Mouse (Mus musculus): ENCODE data around the gene Srp68. TPM values are rescaled to one million over a fixed set of nuclear protein-coding genes. Genes with fewer than 3 reads are reported as not detected.

Gene Srp68
- polyA plus RNA-seq, 1 experiment from 2014 or later = 47.6 TPM

- Histone ChIP-seq H3K4me3 (replicated peaks) (no peak overlapping the region), H3K4me2 (no peak overlapping the region), H3K27me3 (peaks cover 32% of the 10 kb centered on the region), H3K36me3 (no peaks in the 10 kb centered on the region), H3K27ac (peak overlapping the region; percentile 66), H3K4me1 (replicated peaks) (peaks cover 29% of the 10 kb centered on the region), H3K9ac (no peak overlapping the region), H3K9me3 (replicated peaks) (no peaks in the 10 kb centered on the region)
- 67% methylated on average over 2 of the region's 2 CpGs for WGBS (ENCODE audit: insufficient replicate concordance)
- DNase-seq (no peak), ATAC-seq (ENCODE audit: low read depth) (no peak)
Measured at GRCm38 (mm10) chr11:116218263-116218662, 55.8 kb downstream of the Srp68 start.

GRCm38 (mm10) chr11:116216549-116216948 is 57.5 kb downstream of the Srp68 start:
- Histone ChIP-seq H3K9ac (no peak overlapping the region), H3K9me3 (replicated peaks) (no peaks in the 10 kb centered on the region), H3K27me3 (peaks cover 14% of the 10 kb centered on the region), H3K4me3 (replicated peaks) (no peak overlapping the region), H3K4me1 (replicated peaks) (peaks cover 20% of the 10 kb centered on the region), H3K36me3 (no peaks in the 10 kb centered on the region; the same call in 1 of the 2 replicates), H3K27ac (no peak overlapping the region), H3K4me2 (no peak overlapping the region)
- DNase-seq (no peak), ATAC-seq (ENCODE audit: low read depth) (no peak)
- 69% methylated on average over 11 of the region's 11 CpGs for WGBS (ENCODE audit: insufficient replicate concordance)

GRCm38 (mm10) chr11:116215991-116216390 is 58.0 kb downstream of the Srp68 start:
- Histone ChIP-seq H3K4me1 (replicated peaks) (peaks cover 24% of the 10 kb centered on the region), H3K4me2 (no peak overlapping the region), H3K27ac (no peak overlapping the region), H3K9me3 (replicated peaks) (no peaks in the 10 kb centered on the region), H3K9ac (no peak overlapping the region), H3K36me3 (no peaks in the 10 kb centered on the region; the same call in 1 of the 2 replicates), H3K27me3 (peaks cover 9% of the 10 kb centered on the region), H3K4me3 (replicated peaks) (no peak overlapping the region)
- ATAC-seq (ENCODE audit: low read depth) (no peak), DNase-seq (no peak)
- WGBS (ENCODE audit: insufficient replicate concordance) = 73% methylated on average over 6 of the region's 6 CpGs

GRCm38 (mm10) chr11:116215181-116215580 is 58.8 kb downstream of the Srp68 start:
- H3K9ac ChIP-seq = no peak overlapping the region
- no peak overlapping the region for H3K4me3 ChIP-seq (replicated peaks)
- ATAC-seq (ENCODE audit: low read depth) (no peak), DNase-seq (no peak)
- peaks cover under 1% of the 10 kb centered on the region for H3K27me3 ChIP-seq
- no peak overlapping the region for H3K4me2 ChIP-seq
- peaks cover 29% of the 10 kb centered on the region for H3K4me1 ChIP-seq (replicated peaks)
- 81% methylated on average over 7 of the region's 7 CpGs for WGBS (ENCODE audit: insufficient replicate concordance)
- H3K9me3 ChIP-seq (replicated peaks) = no peaks in the 10 kb centered on the region
- H3K27ac ChIP-seq = no peak overlapping the region
- H3K36me3 ChIP-seq = no peaks in the 10 kb centered on the region; the same call in 1 of the 2 replicates

GRCm38 (mm10) chr11:116213877-116214510 is 60.0 kb downstream of the Srp68 start:
- ATAC-seq (ENCODE audit: low read depth) = no peak
- H3K4me1 ChIP-seq (replicated peaks) = peaks cover 21% of the 10 kb centered on the region
- H3K9me3 ChIP-seq (replicated peaks) = no peaks in the 10 kb centered on the region
- no peak overlapping the region for H3K4me3 ChIP-seq (replicated peaks)
- no peaks in the 10 kb centered on the region for H3K27me3 ChIP-seq
- H3K9ac ChIP-seq = no peak overlapping the region
- no peak for DNase-seq
- H3K27ac ChIP-seq = no peak overlapping the region
- WGBS (ENCODE audit: insufficient replicate concordance) = 74% methylated on average over 13 of the region's 13 CpGs
- H3K36me3 ChIP-seq = no peaks in the 10 kb centered on the region; the same call in 1 of the 2 replicates
- no peak overlapping the region for H3K4me2 ChIP-seq

- no peak overlapping the region for H3K4me3 ChIP-seq (replicated peaks)
- no peak overlapping the region for H3K9ac ChIP-seq
- H3K27me3 ChIP-seq = no peaks in the 10 kb centered on the region
- DNase-seq = no peak
- H3K27ac ChIP-seq = no peak overlapping the region
- H3K4me1 ChIP-seq (replicated peaks) = peaks cover 9% of the 10 kb centered on the region
- no peaks in the 10 kb centered on the region; the same call in 1 of the 2 replicates for H3K36me3 ChIP-seq
- ATAC-seq (ENCODE audit: low read depth) = no peak
- no peaks in the 10 kb centered on the region for H3K9me3 ChIP-seq (replicated peaks)
- no peak overlapping the region for H3K4me2 ChIP-seq
- 80% methylated on average over 6 of the region's 6 CpGs for WGBS (ENCODE audit: insufficient replicate concordance)
Measured at GRCm38 (mm10) chr11:116212847-116213246, 61.2 kb downstream of the Srp68 start.

- Histone ChIP-seq H3K9me3 (replicated peaks) (no peaks in the 10 kb centered on the region), H3K4me3 (replicated peaks) (no peak overlapping the region), H3K27ac (no peak overlapping the region), H3K9ac (no peak overlapping the region), H3K4me1 (replicated peaks) (peaks cover 20% of the 10 kb centered on the region), H3K36me3 (peaks cover 17% of the 10 kb centered on the region), H3K27me3 (no peaks in the 10 kb centered on the region), H3K4me2 (no peak overlapping the region)
- no peak for DNase-seq
- no peak for ATAC-seq (ENCODE audit: low read depth)
- 56% methylated on average over 5 of the region's 5 CpGs for WGBS (ENCODE audit: insufficient replicate concordance)
Measured at GRCm38 (mm10) chr11:116210696-116211095, 63.3 kb downstream of the Srp68 start.

GRCm38 (mm10) chr11:116209257-116209656 is 64.8 kb downstream of the Srp68 start:
- H3K27ac ChIP-seq = 0 out of 2 replicates have a peak overlapping the region, but pooled peaks have one; percentile 29
- DNase-seq = no peak
- ATAC-seq (ENCODE audit: low read depth) = no peak

GRCm38 (mm10) chr11:116208660-116209059 is 65.4 kb downstream of the Srp68 start:
- peaks cover 17% of the 10 kb centered on the region for H3K36me3 ChIP-seq
- no peaks in the 10 kb centered on the region for H3K9me3 ChIP-seq (replicated peaks)
- no peak overlapping the region for H3K9ac ChIP-seq
- H3K4me3 ChIP-seq (replicated peaks) = no peak overlapping the region
- ATAC-seq (ENCODE audit: low read depth) (no peak), DNase-seq (no peak)
- H3K4me1 ChIP-seq (replicated peaks) = peaks cover 20% of the 10 kb centered on the region
- no peaks in the 10 kb centered on the region for H3K27me3 ChIP-seq
- no peak overlapping the region for H3K27ac ChIP-seq
- WGBS (ENCODE audit: insufficient replicate concordance) = 69% methylated on average over 3 of the region's 3 CpGs
- no peak overlapping the region for H3K4me2 ChIP-seq

More at GRCm38 (mm10) chr11:116209257-116209656, 64.8 kb downstream of the Srp68 start:
- Histone ChIP-seq H3K36me3 (peaks cover 17% of the 10 kb centered on the region), H3K4me1 (replicated peaks) (peaks cover 20% of the 10 kb centered on the region), H3K4me2 (no peak overlapping the region), H3K9ac (no peak overlapping the region), H3K9me3 (replicated peaks) (no peaks in the 10 kb centered on the region), H3K4me3 (replicated peaks) (no peak overlapping the region), H3K27me3 (no peaks in the 10 kb centered on the region)
- 71% methylated on average over 8 of the region's 8 CpGs for WGBS (ENCODE audit: insufficient replicate concordance)

- DNase-seq (no peak), ATAC-seq (ENCODE audit: low read depth) (no peak)
- Histone ChIP-seq H3K36me3 (peaks cover 17% of the 10 kb centered on the region), H3K4me1 (replicated peaks) (peaks cover 23% of the 10 kb centered on the region), H3K27ac (no peak overlapping the region), H3K4me3 (replicated peaks) (no peak overlapping the region), H3K27me3 (no peaks in the 10 kb centered on the region), H3K4me2 (no peak overlapping the region), H3K9ac (no peak overlapping the region), H3K9me3 (replicated peaks) (no peaks in the 10 kb centered on the region)
- WGBS (ENCODE audit: insufficient replicate concordance) = 57% methylated on average over 4 of the region's 4 CpGs
Measured at GRCm38 (mm10) chr11:116206678-116207077, 67.3 kb downstream of the Srp68 start.

- H3K4me3 ChIP-seq (replicated peaks) = no peak overlapping the region
- H3K36me3 ChIP-seq = peaks cover 17% of the 10 kb centered on the region
- DNase-seq (no peak), ATAC-seq (ENCODE audit: low read depth) (no peak)
- H3K9me3 ChIP-seq (replicated peaks) = no peaks in the 10 kb centered on the region
- WGBS (ENCODE audit: insufficient replicate concordance) = 84% methylated on average over 3 of the region's 3 CpGs
- no peak overlapping the region for H3K9ac ChIP-seq
- no peak overlapping the region for H3K4me2 ChIP-seq
- H3K27ac ChIP-seq = no peak overlapping the region
- H3K27me3 ChIP-seq = no peaks in the 10 kb centered on the region
- H3K4me1 ChIP-seq (replicated peaks) = peaks cover 33% of the 10 kb centered on the region
Measured at GRCm38 (mm10) chr11:116203150-116203549, 70.9 kb downstream of the Srp68 start.

- 74% methylated on average over 2 of the region's 2 CpGs for WGBS (ENCODE audit: insufficient replicate concordance)
- Histone ChIP-seq H3K27me3 (no peaks in the 10 kb centered on the region), H3K4me2 (no peak overlapping the region), H3K27ac (no peak overlapping the region), H3K4me1 (replicated peaks) (peaks cover 42% of the 10 kb centered on the region), H3K9me3 (replicated peaks) (no peaks in the 10 kb centered on the region), H3K36me3 (peaks cover 6% of the 10 kb centered on the region), H3K9ac (no peak overlapping the region), H3K4me3 (replicated peaks) (no peak overlapping the region)
- DNase-seq (no peak), ATAC-seq (ENCODE audit: low read depth) (no peak)
Measured at GRCm38 (mm10) chr11:116201151-116201550, 72.9 kb downstream of the Srp68 start.

Data from liver, embryonic 13.5 days (tissue).